8 mouse cellular contexts compared by ENCODE assay signal in the genomic region with DNA sequence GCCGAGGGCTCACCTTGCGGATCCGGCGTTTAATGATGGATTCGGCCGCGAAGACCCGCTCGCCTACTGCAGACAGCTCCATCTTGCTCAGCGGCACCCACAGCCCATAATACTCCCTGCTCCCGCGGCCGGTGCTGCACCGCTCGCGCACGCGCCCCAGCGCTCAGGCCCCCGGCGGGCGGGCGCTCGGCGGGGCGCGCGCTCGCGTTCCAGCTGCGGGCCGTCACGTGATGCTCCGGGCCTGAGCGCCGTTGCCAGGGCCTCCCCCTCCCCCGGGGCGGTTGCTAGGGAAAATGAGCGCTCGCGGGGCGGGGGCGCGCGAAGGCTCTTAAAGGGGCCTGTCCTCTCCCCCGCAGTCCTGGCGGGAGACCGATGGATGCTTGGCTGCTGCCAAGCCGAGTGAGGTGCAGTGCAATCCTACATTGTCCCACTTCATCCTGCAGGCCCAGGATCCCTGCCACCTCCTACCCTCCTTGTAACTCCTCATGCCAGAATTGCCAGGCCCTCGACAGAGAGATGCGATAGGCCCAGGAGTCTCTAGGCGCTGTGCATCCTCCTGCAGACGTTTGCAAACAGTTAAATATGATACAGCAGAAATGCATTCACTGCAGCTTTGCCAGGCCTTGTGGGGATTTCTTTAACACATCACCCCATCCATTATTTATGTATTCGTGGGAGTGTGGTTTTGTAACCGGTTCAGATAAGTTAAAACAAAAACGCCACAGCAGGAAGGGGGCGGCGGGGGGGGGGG. TPM values are rescaled to one million over a fixed set of nuclear protein-coding genes. Genes with fewer than 3 reads are reported as not detected.
A peak's percentile ranks its signal among the peaks of the same experiment; 100 is the strongest.
DNase-seq lines count a peak whose midpoint lies in the region; ATAC-seq lines count a peak whose summit lies in the region.

A gene (minus strand): TSS at position 108 of the 751 bp plus-strand sequence.
A gene (minus strand): TSS at position 559 of the 751 bp plus-strand sequence.

- DNase-seq in 3134 (ENCODE audit: extremely low read depth, insufficient read length, low spot score): peak; percentile 92
- peak; percentile 98 for DNase-seq in adrenal gland, postnatal 25 days
- peak; percentile 97 for DNase-seq in heart, adult 18-20 months
- peak; percentile 96 for DNase-seq in kidney, adult 18-20 months
- DNase-seq in limb, embryonic 11.5 days (ENCODE audit: low spot score): peak; percentile 99
- DNase-seq in spleen, adult 18-20 months: peak; percentile 77 to 84

- H3K27me3 ChIP-seq in embryonic facial prominence, embryonic 12.5 days: no peaks in the 10 kb centered on the region
- no peaks in the 10 kb centered on the region for H3K27me3 ChIP-seq in limb, embryonic 11.5 days (ENCODE audit: control insufficient read depth, insufficient read depth, low read length)
- no peaks in the 10 kb centered on the region for H3K27me3 ChIP-seq in midbrain, embryonic 13.5 days

- peaks cover 34% of the 10 kb centered on the region for H3K4me1 ChIP-seq in embryonic facial prominence, embryonic 12.5 days
- peaks cover 19% of the 10 kb centered on the region for H3K4me1 ChIP-seq in limb, embryonic 11.5 days (ENCODE audit: control insufficient read depth, insufficient read depth, low read length)
- peaks cover 61% of the 10 kb centered on the region for H3K4me1 ChIP-seq in midbrain, embryonic 13.5 days (replicated peaks)

- ATAC-seq in embryonic facial prominence, embryonic 12.5 days (ENCODE audit: insufficient number of reproducible peaks, insufficient read depth, low FRiP score, low TSS enrichment): peak; percentile 89
- peak; percentile 92 for ATAC-seq in limb, embryonic 11.5 days (ENCODE audit: insufficient number of reproducible peaks, low FRiP score, low TSS enrichment, low read depth)
- ATAC-seq in midbrain, embryonic 13.5 days: peak; percentile 89

- peak within 1 kb of the TSS; percentile 70 for H3K4me2 ChIP-seq in embryonic facial prominence, embryonic 12.5 days (replicated peaks)
- peak within 1 kb of the TSS; percentile 92 for H3K4me2 ChIP-seq in limb, embryonic 11.5 days (ENCODE audit: low read depth, severe bottlenecking)
- H3K4me2 ChIP-seq in midbrain, embryonic 13.5 days (replicated peaks): peak within 1 kb of the TSS; percentile 99

- peaks cover 7% of the 10 kb centered on the region; the same call in 1 of the 2 replicates for H3K36me3 ChIP-seq in embryonic facial prominence, embryonic 12.5 days
- peaks cover 5% of the 10 kb centered on the region; the same call in 1 of the 2 replicates for H3K36me3 ChIP-seq in limb, embryonic 11.5 days (ENCODE audit: control insufficient read depth, insufficient read depth, low read length)
- H3K36me3 ChIP-seq in midbrain, embryonic 13.5 days: peaks cover 7% of the 10 kb centered on the region; the same call in 1 of the 2 replicates

- 1% methylated on average over 52 of the region's 58 CpGs for WGBS in embryonic facial prominence, embryonic 12.5 days
- 1% methylated on average over 56 of the region's 58 CpGs for WGBS in limb, embryonic 11.5 days
- WGBS in midbrain, embryonic 13.5 days: 1% methylated on average over 58 of the region's 58 CpGs

- H3K9ac ChIP-seq in embryonic facial prominence, embryonic 12.5 days: peak within 1 kb of the TSS; percentile 72
- H3K9ac ChIP-seq in limb, embryonic 11.5 days (ENCODE audit: low read length): peak within 1 kb of the TSS; percentile 91
- H3K9ac ChIP-seq in midbrain, embryonic 13.5 days (replicated peaks): peak within 1 kb of the TSS; percentile 97

- H3K4me3 ChIP-seq in embryonic facial prominence, embryonic 12.5 days: peak within 1 kb of the TSS; percentile 56
- peak within 1 kb of the TSS; percentile 76 for H3K4me3 ChIP-seq in limb, embryonic 11.5 days (ENCODE audit: low read depth, low read length)
- H3K4me3 ChIP-seq in midbrain, embryonic 13.5 days (replicated peaks): peak within 1 kb of the TSS; percentile 95

- H3K27ac ChIP-seq in embryonic facial prominence, embryonic 12.5 days: peak within 1 kb of the TSS; percentile 88
- peak within 1 kb of the TSS; percentile 72 for H3K27ac ChIP-seq in limb, embryonic 11.5 days (replicated peaks; ENCODE audit: low read depth, low read length)
- peak within 1 kb of the TSS; percentile 97 for H3K27ac ChIP-seq in midbrain, embryonic 13.5 days

- no peaks in the 10 kb centered on the region for H3K9me3 ChIP-seq in embryonic facial prominence, embryonic 12.5 days
- H3K9me3 ChIP-seq in limb, embryonic 11.5 days (ENCODE audit: control insufficient read depth, low read length): no peaks in the 10 kb centered on the region
- H3K9me3 ChIP-seq in midbrain, embryonic 13.5 days: no peaks in the 10 kb centered on the region

RNA-seq across cellular contexts. Expression of the first gene that starts in this region (rescaled TPM):
- total RNA-seq in adrenal gland, postnatal 25 days (2021): 1.7 and 2.6 TPM in 2 replicates
- 0.60 TPM in 1 of 2 replicates, not detected in the other for polyA plus RNA-seq in embryonic facial prominence, embryonic 12.5 days (2016; fragmentation: Nextera tagmentation; extraction: Ambion mirVana)
- total RNA-seq in heart, adult 18-20 months (2021): 1 to 10 TPM in 1 of 2 experiments, not detected in 1; 1.0 TPM
- 0.50 TPM in 1 of 2 replicates, not detected in the other for polyA plus RNA-seq in limb, embryonic 11.5 days (2014; fragmentation: Nextera tagmentation; extraction: Ambion mirVana)
- polyA plus RNA-seq in midbrain, embryonic 13.5 days (2015; fragmentation: Nextera tagmentation; extraction: Ambion mirVana): 0.58 and 1.2 TPM in 2 replicates

RNA-seq across cellular contexts. Expression of the second gene that starts in this region (rescaled TPM):
- total RNA-seq in adrenal gland, postnatal 25 days (2021): 55.3 and 73.0 TPM in 2 replicates
- polyA plus RNA-seq in embryonic facial prominence, embryonic 12.5 days (2016; fragmentation: Nextera tagmentation; extraction: Ambion mirVana): 31.5 and 32.6 TPM in 2 replicates
- 10 to 100 TPM; 17.2 to 18.2 TPM for total RNA-seq in heart, adult 18-20 months (2021)
- polyA plus RNA-seq in limb, embryonic 11.5 days (2014; fragmentation: Nextera tagmentation; extraction: Ambion mirVana): 11.1 and 12.5 TPM in 2 replicates
- 53.9 and 61.4 TPM in 2 replicates for polyA plus RNA-seq in midbrain, embryonic 13.5 days (2015; fragmentation: Nextera tagmentation; extraction: Ambion mirVana)

Comparison
In these comparisons a context has a peak if more than half of its experiments do, and no peak if none do; other contexts are left out.
1. Peak in every context shown above with its lines: DNase-seq, ATAC-seq, H3K4me3 ChIP-seq and H3K27ac ChIP-seq.